ENCODE assay signal across 47 mouse cellular contexts in genomic region chr11:87904331-87904730, GRCm38 (mm10). TPM values are rescaled to one million over a fixed set of nuclear protein-coding genes. Genes with fewer than 3 reads are reported as not detected.
"Had no signal": no experiment of that assay in that cellular context is flagged by ENCODE, and none has a peak within 500 bp of the region (broad histone marks: within the 10 kb centered on the region; RNA-seq: fewer than 3 reads in every experiment).

No protein-coding gene starts in this region.

- H3K9me3 ChIP-seq: limb, embryonic 10.5 days; limb, embryonic 12.5 days; limb, embryonic 13.5 days; limb, embryonic 15.5 days; liver, embryonic 12.5 days; liver, embryonic 13.5 days; liver, embryonic 15.5 days; lung, embryonic 15.5 days; megakaryocyte, embryonic 14.5 days; midbrain, embryonic 10.5 days; midbrain, embryonic 12.5 days; midbrain, embryonic 13.5 days; midbrain, embryonic 15.5 days; neural tube, embryonic 12.5 days had no signal

- DNase-seq: left cerebral cortex, postnatal 4 days; liver; liver, embryonic 13.5 days; liver, postnatal 0 days; lung, adult 18-20 months; lung, adult 2 months; lung, embryonic 14.5 days; lung, postnatal 10 days; lung, postnatal 14 days; lung, postnatal 36 days; lung, postnatal 4 days; midbrain, embryonic 14.5 days had no signal

- H3K4me3 ChIP-seq: limb, embryonic 10.5 days; limb, embryonic 12.5 days; limb, embryonic 13.5 days; limb, embryonic 15.5 days; liver, embryonic 12.5 days; liver, embryonic 13.5 days; liver, embryonic 15.5 days; lung, embryonic 15.5 days; megakaryocyte, embryonic 14.5 days; midbrain, embryonic 10.5 days; midbrain, embryonic 12.5 days; midbrain, embryonic 13.5 days; midbrain, embryonic 15.5 days; myocyte; neural tube, embryonic 12.5 days had no signal

- H3K27me3 ChIP-seq: limb, embryonic 12.5 days; limb, embryonic 13.5 days; limb, embryonic 15.5 days; liver, embryonic 15.5 days; lung, embryonic 15.5 days; midbrain, embryonic 13.5 days; midbrain, embryonic 15.5 days; neural tube, embryonic 12.5 days had no signal

- H3K36me3 ChIP-seq: limb, embryonic 10.5 days; limb, embryonic 12.5 days; limb, embryonic 13.5 days; limb, embryonic 15.5 days; liver, embryonic 12.5 days; liver, embryonic 13.5 days; liver, embryonic 15.5 days; lung, embryonic 15.5 days; midbrain, embryonic 10.5 days; midbrain, embryonic 12.5 days; midbrain, embryonic 13.5 days; midbrain, embryonic 15.5 days; neural tube, embryonic 12.5 days had no signal

- H3K27ac ChIP-seq: limb, embryonic 10.5 days; limb, embryonic 12.5 days; limb, embryonic 13.5 days; limb, embryonic 15.5 days; liver, embryonic 12.5 days; liver, embryonic 13.5 days; liver, embryonic 14.5 days; liver, embryonic 15.5 days; lung, embryonic 15.5 days; macrophage; midbrain, embryonic 10.5 days; midbrain, embryonic 12.5 days; midbrain, embryonic 13.5 days; midbrain, embryonic 15.5 days; neural tube, embryonic 12.5 days had no signal

- H3K4me1 ChIP-seq: limb, embryonic 10.5 days; limb, embryonic 12.5 days; limb, embryonic 13.5 days; limb, embryonic 15.5 days; liver, embryonic 12.5 days; liver, embryonic 13.5 days; liver, embryonic 15.5 days; lung, embryonic 15.5 days; megakaryocyte, embryonic 14.5 days; midbrain, embryonic 10.5 days; midbrain, embryonic 12.5 days; midbrain, embryonic 13.5 days; midbrain, embryonic 15.5 days; neural tube, embryonic 12.5 days had no signal

RNA-seq across cellular contexts. Expression of gene Olfr463, which starts 7.1 kb away (rescaled TPM):
- total RNA-seq: left cerebral cortex, postnatal 10 days; left cerebral cortex, postnatal 14 days; left cerebral cortex, postnatal 25 days; left cerebral cortex, postnatal 36 days; left cerebral cortex, postnatal 4 days; liver, adult 2 months; megakaryocyte progenitor cell, adult 5-6 weeks; megakaryocyte, adult 5-6 weeks; megakaryocyte-erythroid progenitor cell, adult 5-6 weeks; midbrain, postnatal 0 days; monocyte, adult 5-6 weeks had no signal
- polyA plus RNA-seq: limb, embryonic 10.5 days; limb, embryonic 11.5 days; limb, embryonic 12.5 days; limb, embryonic 13.5 days; limb, embryonic 14.5 days; limb, embryonic 15.5 days; liver, adult 2 months; liver, embryonic 11.5 days; liver, embryonic 12.5 days; liver, embryonic 13.5 days; liver, embryonic 14.5 days; liver, embryonic 15.5 days; liver, embryonic 16.5 days; liver, postnatal 0 days; lung, adult 2 months; lung, embryonic 14.5 days; lung, embryonic 15.5 days; lung, embryonic 16.5 days; lung, postnatal 0 days; macrophage; midbrain, embryonic 10.5 days; midbrain, embryonic 11.5 days; midbrain, embryonic 12.5 days; midbrain, embryonic 13.5 days; midbrain, embryonic 14.5 days; midbrain, embryonic 15.5 days; midbrain, embryonic 16.5 days; midbrain, postnatal 0 days; myocyte; neural tube, embryonic 11.5 days; neural tube, embryonic 12.5 days had no signal

RNA-seq across cellular contexts. Expression of gene Olfr462, which starts 12.3 kb away (rescaled TPM):
- total RNA-seq: left cerebral cortex, postnatal 10 days; left cerebral cortex, postnatal 14 days; left cerebral cortex, postnatal 25 days; left cerebral cortex, postnatal 36 days; left cerebral cortex, postnatal 4 days; liver, adult 2 months; megakaryocyte progenitor cell, adult 5-6 weeks; megakaryocyte, adult 5-6 weeks; megakaryocyte-erythroid progenitor cell, adult 5-6 weeks; midbrain, postnatal 0 days; monocyte, adult 5-6 weeks had no signal
- polyA plus RNA-seq: limb, embryonic 10.5 days; limb, embryonic 11.5 days; limb, embryonic 12.5 days; limb, embryonic 13.5 days; limb, embryonic 14.5 days; limb, embryonic 15.5 days; liver, adult 2 months; liver, embryonic 11.5 days; liver, embryonic 12.5 days; liver, embryonic 13.5 days; liver, embryonic 14.5 days; liver, embryonic 15.5 days; liver, embryonic 16.5 days; liver, postnatal 0 days; lung, adult 2 months; lung, embryonic 14.5 days; lung, embryonic 15.5 days; lung, embryonic 16.5 days; lung, postnatal 0 days; macrophage; midbrain, embryonic 10.5 days; midbrain, embryonic 11.5 days; midbrain, embryonic 12.5 days; midbrain, embryonic 13.5 days; midbrain, embryonic 14.5 days; midbrain, embryonic 15.5 days; midbrain, embryonic 16.5 days; midbrain, postnatal 0 days; myocyte; neural tube, embryonic 11.5 days; neural tube, embryonic 12.5 days had no signal

RNA-seq across cellular contexts. Expression of gene Olfr464, which starts 16.4 kb away (rescaled TPM):
- total RNA-seq: left cerebral cortex, postnatal 4 days; liver, adult 2 months; megakaryocyte progenitor cell, adult 5-6 weeks; megakaryocyte, adult 5-6 weeks; megakaryocyte-erythroid progenitor cell, adult 5-6 weeks; monocyte, adult 5-6 weeks had no signal
- polyA plus RNA-seq: limb, embryonic 10.5 days; limb, embryonic 11.5 days; limb, embryonic 12.5 days; limb, embryonic 13.5 days; limb, embryonic 14.5 days; limb, embryonic 15.5 days; liver, adult 2 months; liver, embryonic 11.5 days; liver, embryonic 12.5 days; liver, embryonic 13.5 days; liver, embryonic 14.5 days; liver, embryonic 15.5 days; liver, embryonic 16.5 days; liver, postnatal 0 days; lung, embryonic 14.5 days; lung, embryonic 15.5 days; lung, embryonic 16.5 days; lung, postnatal 0 days; macrophage; midbrain, embryonic 10.5 days; midbrain, embryonic 11.5 days; midbrain, embryonic 12.5 days; midbrain, embryonic 13.5 days; midbrain, postnatal 0 days; myocyte; neural tube, embryonic 11.5 days; neural tube, embryonic 12.5 days had no signal

RNA-seq across cellular contexts. Expression of gene Epx, which starts 29.0 kb away (rescaled TPM):
- total RNA-seq: liver, adult 2 months; monocyte, adult 5-6 weeks had no signal
- polyA plus RNA-seq: limb, embryonic 10.5 days; liver, adult 2 months; lung, embryonic 14.5 days; lung, embryonic 15.5 days; lung, embryonic 16.5 days; lung, postnatal 0 days; macrophage; midbrain, embryonic 10.5 days; midbrain, embryonic 11.5 days; midbrain, embryonic 12.5 days; midbrain, embryonic 14.5 days; myocyte; neural tube, embryonic 12.5 days had no signal
